Mouse (Mus musculus): Measurements from ENCODE around the gene Ift52.
"Not testable (repeated sequence)": the region's sequence is repeated elsewhere in the genome, so short reads cannot be mapped to it uniquely, and the experiment has no call there.

Gene Ift52

DNA sequence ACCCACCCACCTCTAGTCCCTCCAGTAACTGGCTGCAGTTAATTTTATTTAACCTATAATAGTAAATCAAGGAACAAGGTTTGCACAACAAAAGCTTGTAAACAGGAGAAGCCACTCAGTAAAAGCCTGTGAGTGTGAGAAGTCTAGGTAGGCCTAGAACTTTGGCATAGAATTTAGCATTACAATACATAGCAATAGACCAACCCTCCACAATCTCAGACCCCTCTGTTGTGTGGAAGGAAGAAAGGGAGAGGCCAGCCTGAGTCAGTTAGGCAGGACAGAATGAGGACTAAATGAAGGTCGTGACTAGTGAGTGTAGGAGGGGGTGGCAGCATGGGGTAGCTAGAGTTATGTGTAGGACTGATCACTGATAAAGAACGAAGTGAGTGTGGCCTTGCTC is 14.6 kb downstream of the Ift52 start:
- DNase-seq: no peak

DNA sequence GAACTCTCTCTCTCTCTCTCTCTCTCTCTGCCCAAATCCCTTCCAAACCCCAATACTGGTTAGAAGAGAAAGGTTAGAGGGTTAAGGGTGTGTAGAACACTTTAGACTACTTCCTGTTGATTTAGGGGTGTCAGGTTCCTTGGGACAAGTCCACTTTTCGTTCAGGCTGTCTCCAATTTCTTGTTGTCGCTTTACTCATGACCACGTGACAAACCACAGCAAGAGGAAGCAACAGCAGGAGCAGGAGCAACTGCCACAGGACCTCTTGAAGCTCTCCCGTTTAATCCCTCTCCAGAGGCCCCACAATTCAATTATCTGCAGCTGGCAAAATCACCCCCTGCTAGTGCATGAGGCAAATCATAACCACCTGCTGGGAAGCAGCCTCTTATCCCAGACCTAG is 15.5 kb downstream of the Ift52 start:
- DNase-seq: no peak

DNA sequence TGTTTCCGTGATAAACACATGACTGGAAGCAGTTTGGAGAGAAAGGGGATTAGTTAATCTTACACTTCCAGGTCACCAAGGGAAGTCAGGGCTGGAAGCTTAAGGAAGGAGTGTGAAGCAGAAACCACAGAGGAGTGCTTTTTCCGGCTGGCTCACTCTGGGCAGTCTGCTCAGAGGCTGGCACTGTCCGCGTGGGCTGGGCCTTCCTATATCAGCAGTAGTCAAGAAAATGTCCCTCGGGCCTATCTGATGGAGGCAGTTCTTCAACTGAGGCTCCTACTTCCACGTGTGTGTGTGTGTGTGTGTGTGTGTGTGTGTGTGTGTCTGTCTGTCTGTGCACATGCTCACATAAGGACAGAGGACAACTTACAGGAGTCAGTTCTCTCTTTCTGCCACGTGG is 22.8 kb downstream of the Ift52 start:
- DNase-seq: no peak

DNA sequence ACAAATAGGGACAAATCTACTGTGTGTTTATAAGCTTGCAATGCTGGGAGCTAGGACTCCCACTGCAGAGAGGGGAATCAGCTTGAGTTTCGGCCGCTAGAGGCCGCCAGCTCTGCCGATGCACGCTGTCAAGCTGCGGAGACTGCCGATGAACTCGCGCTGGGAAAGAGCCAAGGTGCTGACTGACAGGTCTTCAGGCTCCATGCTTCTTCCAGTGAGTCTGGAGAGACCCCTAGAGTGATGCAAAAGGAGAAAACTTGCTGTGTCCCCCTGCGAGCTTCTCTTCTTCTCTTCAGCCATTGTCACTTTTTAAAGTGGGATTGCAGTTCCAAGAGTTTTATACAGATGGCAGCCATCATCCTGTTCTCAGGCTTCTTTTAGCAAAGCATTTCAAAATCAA is 31.0 kb downstream of the Ift52 start:
- peak; percentile 81 to 85 for DNase-seq

DNA sequence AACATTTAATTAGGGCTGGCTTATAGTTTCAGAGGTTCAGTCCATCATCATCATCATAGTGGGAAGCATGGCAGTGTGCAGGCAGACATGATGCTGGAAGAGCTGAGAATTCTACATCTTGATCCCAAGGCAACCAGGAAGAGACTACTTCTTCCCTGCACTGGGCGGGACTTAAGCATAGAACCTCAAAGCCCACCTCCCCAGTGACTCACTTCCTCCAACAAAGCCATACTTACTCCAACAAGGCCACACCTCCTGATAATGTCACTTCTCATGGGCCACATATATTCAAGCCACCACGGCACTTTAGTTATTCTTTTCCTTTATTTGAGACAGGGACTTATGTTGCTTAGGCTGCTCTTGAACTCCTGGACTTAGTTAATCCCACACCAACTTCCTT is 32.0 kb downstream of the Ift52 start:
- no peak for DNase-seq

DNA sequence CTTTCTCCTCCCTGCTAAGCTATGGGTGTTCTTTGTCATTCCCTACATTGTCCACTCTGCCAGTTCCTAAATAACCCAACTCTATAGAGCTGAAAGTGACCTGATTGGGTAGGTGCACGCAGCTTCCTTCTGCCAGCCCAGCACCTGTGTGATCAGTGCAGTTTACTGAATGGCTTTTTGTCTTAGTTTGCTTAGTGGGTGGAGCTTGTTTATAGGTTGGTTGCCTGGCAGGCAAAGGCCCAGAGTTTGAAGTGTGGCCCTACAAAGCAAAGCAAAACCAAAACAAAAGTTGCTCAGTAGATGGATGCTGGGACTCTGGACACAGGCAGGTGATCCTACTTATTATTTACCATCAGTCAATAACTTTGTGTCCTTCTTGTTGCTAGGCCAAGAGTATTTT is 34.5 kb downstream of the Ift52 start:
- no peak for DNase-seq

DNA sequence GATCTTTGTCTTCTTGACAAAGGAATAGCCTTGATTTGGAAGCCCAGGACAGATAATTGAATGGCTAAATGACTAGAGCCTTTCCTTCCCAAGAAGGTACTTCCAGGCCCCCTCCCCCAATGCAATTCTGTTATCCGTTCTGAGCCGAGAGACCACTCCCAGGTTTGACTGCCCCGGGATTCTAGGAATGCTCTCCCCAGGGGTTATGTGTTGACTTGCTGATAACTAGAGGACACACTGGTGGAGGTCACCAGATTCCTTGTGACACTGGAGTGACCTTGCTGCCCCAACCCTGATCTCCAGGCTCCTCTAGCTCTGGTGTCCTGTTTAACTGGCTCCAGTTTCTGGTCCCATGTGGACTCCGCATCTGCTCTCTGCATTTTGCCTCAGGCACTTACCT is 34.9 kb downstream of the Ift52 start:
- no peak for DNase-seq

DNA sequence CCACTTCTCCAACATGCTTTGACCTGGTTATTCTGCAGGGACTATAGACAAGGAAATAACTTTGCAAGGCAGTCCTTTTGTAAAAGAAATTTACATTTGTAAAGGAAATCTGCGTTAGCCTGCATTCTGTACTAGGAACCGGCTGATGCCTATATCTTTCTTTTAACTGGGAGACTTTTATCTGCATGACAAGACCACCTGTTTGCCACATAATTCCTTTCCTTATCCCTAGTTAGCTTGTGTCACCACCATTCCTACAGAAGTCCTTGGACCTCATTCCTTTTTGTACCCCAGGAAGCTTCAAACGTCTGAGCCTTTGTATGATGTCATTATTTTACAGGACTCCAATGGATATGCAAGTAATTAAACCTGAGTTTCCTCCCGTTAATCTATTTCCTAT is 35.7 kb downstream of the Ift52 start:
- no peak for DNase-seq

DNA sequence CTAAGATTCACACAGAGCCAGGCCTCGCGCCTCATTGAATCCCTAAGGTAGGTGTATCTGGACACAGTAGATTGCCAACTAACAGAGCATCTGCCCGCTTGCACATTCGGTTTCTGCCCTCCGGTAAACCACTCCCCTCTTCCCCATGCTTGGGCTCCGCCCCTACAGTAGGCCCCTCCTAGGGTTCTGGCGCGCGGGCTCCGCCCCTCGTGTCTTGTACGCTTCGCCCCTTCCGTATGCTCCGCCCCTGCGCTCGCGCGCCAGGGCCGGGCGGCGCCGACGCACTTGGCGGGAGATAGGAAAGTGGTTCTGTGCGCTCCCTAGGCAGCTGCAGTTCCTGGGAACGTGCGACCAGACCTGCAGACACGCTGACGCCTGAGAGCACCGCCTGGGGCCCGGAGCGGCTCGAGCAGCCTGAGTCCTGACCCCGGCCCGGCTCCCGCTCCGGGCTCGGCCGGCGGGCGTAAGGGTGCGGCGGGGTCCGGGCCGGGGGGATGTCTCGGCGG is 37.2 kb downstream of the Ift52 start, which contains the start of gene Mybl2:
Mybl2 (plus strand) TSS at position 353 of the 506 bp plus-strand sequence.
- DNase-seq: peak; percentile 93 to 96

DNA sequence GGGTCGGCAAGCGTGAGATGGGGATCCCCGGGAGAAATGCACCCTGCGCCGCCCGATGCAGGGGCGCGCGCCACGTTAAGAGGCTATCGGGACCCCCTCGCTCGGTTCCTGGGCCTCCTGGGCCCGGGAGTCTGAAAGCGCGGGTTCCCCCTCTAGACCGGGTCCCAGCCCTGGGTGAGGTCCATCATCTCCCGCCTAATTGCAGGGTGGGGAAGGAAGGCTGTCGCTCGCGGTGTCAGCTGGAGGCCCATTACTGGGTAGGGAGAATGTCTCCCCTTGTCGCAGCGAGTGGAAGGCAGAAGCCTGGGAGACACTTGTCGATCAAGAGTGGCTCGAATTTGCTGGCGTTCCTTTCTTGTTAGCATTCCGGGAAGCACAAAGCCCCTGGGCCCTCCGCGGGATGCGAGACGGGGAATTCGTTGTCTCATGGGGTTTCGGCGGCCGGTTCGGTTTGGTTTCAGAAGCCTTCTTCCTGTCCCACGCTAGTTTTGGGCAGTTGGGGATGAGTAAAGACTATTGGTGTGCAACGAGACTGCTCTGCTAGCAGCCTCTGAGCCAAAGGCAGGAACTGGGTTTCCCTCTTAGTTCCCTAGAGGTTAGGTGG is 37.8 kb downstream of the Ift52 start:
- DNase-seq: no peak

DNA sequence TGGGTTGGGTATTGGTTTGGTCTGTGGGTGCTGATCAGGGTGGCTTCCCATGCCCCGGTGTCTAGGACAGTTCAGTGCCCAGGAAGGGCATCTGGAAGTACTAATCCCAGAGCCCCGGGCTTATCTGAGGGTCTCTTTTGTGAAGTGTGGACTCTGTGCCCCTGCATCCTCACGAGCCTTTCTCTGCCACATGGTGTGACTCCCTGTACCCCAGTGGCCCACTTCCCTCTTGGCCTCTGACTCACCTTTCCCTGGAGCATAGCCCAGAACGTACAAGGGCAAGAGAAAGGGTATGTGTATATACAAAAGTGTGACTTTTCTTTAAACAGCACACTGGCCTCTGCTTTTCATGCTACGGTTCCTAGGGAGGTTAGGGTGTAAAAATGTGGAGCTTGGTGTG is 38.6 kb downstream of the Ift52 start:
- no peak for DNase-seq

DNA sequence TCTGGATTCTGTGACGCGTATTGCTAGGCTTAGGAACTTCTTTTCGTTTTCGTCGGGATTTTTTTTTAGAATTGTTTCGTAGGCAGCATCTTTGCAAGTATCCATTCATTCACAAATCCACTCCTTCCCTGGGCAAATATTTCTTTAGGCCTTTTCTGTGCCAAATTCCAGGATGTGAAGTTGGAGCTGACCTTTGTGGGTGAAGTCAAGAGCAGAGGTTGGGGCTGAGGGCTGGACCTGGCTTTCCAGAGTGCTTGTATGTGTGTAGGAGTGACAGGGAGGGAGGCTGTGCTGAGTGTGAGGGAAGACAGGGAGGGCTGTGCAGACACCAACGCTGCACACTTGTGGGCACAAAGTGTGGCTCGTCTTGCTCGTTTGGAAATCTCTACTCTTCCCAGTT is 39.4 kb downstream of the Ift52 start:
- no peak for DNase-seq

DNA sequence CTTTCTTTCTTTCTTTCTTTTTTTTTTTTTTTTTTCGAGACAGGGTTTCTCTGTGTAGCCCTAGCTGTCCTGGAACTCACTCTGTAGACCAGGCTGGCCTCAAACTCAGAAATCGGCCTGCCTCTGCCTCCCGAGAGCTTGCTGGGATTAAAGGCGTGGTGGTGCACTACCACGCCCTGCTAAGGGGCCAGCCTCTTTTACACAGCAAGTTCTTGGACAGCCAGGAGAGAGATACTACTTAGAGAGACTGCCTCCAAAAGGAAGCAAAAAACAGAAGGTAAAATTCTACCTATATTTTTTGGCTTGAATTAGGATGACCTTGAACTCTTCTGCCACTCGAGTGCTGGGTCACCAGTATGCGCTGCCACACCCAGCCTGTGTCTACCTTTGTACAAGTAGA is 41.8 kb downstream of the Ift52 start:
- DNase-seq: not testable (repeated sequence)

DNA sequence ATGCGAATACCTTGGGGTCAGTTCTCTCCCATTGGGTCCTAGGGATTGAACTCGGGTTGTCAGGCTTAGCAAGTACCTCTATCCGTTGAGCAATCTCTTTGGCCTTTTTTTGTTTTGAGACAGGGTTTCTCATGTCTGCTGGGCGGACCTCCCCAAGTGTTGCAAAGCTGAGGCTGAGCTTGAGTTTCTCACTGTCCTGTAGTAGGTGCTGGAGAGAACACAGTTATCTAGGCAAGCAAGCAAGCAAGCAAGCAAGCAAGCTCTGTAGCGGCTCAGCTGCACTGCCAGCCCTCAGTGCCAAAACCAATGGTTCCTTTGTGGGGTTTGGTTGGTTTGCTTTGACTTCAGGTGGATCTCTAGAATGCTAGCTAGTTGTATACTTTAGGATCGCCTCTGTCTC is 43.5 kb downstream of the Ift52 start:
- no peak for DNase-seq

DNA sequence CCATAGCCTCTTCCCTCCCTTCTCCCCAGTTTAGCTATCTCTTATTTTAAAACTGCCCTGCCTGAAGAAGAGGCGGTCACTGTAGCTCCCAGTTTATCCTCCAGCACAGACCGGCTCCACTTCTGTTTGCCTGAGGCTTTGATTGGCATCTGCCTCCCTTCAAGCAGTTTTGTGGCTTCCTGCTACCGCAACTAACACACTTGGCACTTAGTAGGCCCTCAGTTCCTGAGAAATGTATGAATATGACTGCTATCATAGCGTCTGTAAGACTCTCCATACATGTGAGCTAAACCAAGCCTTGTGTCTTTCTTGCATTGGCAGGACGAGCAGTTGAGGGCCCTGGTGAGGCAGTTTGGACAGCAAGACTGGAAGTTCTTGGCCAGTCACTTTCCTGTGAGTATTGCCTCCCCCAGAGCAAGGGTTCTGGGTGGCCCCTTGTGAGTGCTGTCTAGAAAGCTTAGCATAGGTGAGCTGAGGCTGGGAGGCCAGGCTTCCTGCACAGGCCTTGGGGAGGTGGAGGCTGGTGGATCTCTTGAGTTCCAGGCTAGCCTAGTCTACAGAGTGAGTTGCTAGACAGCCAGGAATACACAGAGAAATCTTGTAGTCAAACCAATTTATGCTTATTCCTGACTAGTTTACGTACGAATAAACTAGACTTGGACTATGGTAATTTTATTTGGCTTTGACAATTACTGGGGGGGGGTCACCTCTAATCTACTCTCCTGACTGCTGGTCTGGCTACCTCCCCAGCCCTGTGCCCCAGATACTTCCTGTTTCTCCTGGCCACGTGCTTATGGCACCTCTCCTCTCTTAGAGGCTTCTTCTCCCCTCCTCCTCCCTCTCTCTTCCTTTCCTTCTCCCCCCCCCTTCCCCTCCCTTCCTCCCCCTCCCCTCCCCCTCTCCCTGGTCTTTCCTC is 44.3 kb downstream of the Ift52 start:
- no peak for DNase-seq

DNA sequence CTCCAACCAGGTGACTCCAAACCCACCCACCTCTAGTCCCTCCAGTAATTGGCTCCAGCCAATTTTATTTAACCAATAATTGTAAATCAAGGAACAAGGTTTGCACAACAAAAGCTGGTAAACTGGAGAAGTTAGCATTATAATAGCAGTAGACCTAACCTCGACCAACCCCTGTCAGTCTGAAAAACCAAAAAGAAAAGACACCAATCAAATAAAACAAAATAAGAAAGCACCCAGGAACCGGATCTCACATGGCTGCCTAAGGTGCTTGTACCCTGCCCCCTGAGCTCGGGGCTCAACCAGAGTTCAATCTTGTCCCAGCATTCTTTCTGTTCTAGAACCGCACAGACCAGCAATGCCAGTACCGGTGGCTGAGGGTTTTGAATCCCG is 45.0 kb downstream of the Ift52 start:
- no peak for DNase-seq

DNA sequence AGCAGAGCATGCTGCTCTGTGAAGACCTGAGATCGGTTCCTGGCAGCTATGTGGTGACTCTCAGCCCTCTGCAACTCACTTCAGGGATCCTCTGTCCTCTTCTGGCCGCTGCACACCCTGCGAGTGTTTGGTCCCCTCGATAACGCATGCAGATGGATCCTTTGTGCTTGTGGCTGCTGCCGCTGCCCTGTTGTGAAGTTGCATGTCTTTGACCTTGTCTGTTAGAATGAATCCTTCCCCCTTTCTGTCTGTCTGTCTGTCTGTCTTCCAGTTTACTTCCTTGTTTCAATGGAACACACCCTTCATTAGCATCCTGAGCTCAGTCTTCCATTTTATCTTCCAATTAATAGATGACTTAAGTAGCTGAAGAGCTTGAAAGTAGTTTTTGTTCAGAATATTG is 49.2 kb downstream of the Ift52 start:
- no peak for DNase-seq

DNA sequence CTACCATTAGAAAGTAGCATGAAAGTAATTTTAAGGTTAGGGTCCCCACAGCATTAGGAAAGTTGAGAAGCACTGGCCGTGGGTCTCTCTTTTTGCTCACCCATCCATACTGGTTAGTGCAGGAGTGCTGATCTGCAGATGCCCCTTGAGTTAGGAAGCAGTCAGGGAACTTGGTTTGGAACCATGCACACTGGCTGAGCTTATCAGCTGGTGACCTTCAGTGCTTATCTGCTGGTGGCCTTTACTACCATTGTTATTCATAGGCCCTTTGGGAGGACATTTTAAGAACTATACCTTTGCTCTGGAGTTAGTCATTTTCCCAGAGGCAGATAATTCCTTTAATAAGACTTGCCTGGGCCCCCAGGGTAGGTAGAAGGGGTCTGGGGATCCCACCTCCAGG is 50.1 kb downstream of the Ift52 start:
- no peak for DNase-seq

DNA sequence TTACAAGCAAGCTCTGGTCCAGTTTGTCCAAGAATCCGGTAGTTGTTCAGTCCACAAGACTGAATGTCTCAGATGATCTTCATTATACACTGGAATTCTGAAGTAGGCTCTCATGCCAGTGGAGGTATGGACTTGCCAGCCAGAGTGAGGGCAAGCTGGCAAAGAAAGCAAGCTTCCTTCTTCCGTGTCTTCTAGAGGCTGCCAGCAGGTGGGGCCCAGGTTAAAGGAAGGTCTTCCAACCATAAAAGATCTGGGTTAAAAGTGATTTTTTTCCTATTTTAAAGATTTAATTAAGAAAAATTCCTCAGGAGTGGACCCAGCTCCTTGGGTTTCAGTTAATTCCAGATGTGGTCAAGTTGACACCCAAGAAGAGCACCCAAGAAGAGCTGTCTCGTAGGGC is 53.1 kb downstream of the Ift52 start:
- no peak for DNase-seq

DNA sequence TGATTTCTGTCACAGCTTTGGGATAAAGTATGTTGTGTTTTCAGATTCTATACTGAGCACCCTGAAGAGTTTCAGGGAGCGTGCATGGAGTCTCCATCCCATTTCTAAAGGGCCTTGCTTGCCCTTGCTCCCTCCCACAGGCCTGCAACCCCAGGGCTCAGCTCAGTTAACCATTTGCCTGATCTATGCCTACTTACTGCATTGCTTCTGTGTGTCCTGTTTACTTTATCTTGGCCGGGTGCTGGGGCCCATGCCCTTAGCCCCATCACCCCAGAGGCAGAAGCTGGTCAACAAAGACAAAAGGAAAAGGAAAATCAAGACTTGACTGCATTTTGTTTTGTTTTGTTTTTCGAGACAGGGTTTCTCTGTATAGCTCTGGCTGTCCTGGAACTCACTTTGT is 54.4 kb downstream of the Ift52 start:
- DNase-seq: no peak

DNA sequence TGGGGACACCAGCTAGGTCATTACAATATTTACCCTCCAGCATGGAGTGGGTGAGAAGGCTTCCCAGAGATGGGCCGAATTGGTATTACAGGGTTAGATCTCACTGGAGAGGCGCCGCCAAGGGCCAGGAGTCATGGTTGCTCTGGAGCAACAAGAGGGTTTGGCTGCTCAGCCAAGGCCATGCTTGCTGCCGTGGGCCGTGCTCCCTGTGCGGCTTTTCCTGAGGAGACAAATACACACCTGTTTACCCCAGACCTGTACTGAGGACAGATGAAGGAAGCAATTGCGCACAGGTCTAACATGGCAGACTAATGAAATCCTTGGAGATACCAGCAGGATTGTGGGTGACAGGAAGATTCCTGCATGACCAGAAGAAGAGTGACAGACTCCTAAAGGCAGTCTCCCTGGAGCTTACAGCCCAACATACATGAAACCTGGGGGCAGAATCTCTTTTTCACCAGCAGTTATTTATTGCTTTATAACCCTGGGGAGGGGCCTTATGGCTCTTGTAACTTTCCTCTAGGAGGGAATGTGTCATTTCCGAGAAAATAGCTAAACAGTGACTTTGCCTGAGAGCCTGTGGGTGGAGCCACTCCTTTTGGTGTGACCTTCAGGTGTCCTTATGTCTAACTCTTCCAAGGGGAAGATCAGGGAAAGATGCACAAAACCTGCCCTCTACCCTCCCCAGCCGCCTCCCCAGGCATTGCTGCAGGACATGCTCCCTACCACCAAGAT is 56.0 kb downstream of the Ift52 start:
- no peak for DNase-seq

DNA sequence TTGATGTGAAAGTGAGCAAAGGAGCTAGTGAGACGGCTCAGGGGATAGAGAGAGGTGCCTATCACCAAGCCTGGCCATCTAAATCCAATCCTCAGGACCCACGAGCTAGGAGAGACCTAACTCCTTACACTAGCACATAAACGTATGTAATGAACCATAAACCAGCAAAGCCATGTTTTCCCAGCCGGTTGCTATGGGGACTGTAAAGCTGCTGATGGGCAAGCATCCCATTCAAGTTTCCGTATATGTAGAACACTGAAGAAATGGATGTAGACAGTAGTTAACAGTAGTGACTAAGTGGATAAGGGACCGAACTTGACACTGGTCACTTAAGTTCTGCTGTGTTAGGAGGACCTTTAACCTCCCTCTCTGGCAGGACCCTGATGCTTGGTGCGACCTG is 56.9 kb downstream of the Ift52 start:
- no peak for DNase-seq

DNA sequence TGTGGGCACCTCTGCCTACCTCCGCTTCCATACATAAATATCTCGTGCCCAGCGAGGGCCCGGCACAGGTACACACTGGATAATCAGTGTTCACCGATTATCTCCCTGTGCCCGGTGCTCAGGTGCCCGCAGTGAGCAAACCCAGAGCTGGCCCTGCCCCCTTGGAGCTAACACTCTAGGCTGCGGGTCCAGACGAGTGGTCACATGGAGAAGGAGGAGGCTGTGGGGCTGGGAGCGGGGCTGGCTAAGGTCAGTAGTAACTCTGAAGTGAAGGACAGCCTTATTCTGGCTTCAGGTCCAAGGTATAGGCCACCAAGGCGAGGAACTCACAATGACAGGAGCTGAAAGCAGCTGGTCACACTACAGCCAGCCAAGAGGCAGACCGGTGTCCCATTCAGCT is 57.7 kb downstream of the Ift52 start:
- DNase-seq: no peak

DNA sequence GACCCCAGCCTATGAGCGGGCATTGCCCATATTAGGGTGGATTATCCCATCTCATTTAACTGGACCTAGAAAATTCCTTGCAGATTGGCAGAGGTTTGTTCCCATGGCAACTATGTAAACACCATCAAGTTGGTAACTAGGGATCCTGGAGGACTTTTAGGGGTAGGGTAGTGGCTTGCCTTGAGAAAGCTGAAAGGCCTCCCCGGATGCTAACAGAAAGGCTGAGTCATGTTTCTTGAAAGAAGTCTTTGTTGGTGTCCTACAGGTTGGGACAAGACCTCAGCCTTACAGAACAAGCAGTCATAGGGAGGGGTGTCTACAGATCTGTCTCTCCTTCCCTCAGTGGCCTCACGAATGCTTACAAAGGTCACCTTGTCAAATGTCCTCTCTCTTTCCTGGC is 58.1 kb downstream of the Ift52 start:
- no peak for DNase-seq
